Mouse (Mus musculus): ENCODE results near the gene Ppp1r3c.

- no peak for TF ChIP-seq CTCF (IDR thresholded peaks at IDR 0.05; ENCODE audit: low read depth)
- TF ChIP-seq EP300 (optimal IDR thresholded peaks at IDR 0.05), result no peak
These were observed 30.3 kb downstream of the Ppp1r3c start for GRCm38 (mm10) chr19:36706195-36706594.
